Mouse (Mus musculus): ENCODE measurements around the gene Vti1a. TPM values are rescaled to one million over a fixed set of nuclear protein-coding genes. Genes with fewer than 3 reads are reported as not detected.

Vti1a gene
- polyA plus RNA-seq, 2 experiments, result 6.9 to 11.9 TPM

GRCm38 (mm10) chr19:55440306-55440705 is 124.2 kb downstream of the Vti1a start:
- Histone ChIP-seq H3K36me3 (replicated peaks; ENCODE audit: control insufficient read depth, insufficient read depth, low read depth) (no peaks in the 10 kb centered on the region), H3K4me2 (ENCODE audit: low read depth) (no peak overlapping the region), H3K9ac (replicated peaks) (no peak overlapping the region), H3K27ac (no peak overlapping the region), H3K27me3 (ENCODE audit: control insufficient read depth, insufficient read depth, low read length) (no peaks in the 10 kb centered on the region), H3K9me3 (ENCODE audit: control insufficient read depth, low read length) (no peaks in the 10 kb centered on the region), H3K4me3 (ENCODE audit: insufficient read depth in 1 of 2, low read depth in 2 of 2, low read length in 2 of 2) (no peak overlapping the region), H3K4me1 (replicated peaks; ENCODE audit: control insufficient read depth in 2 of 2, insufficient read depth in 2 of 2, low read length in 1 of 2) (no peaks in the 10 kb centered on the region)
- ATAC-seq (ENCODE audit: insufficient read depth) (no peak), DNase-seq (ENCODE audit: low read depth in 3 of 3, low spot score in 3 of 3) (no peak)
- WGBS (ENCODE audit: insufficient replicate concordance), result 68% methylated on average over 3 of the region's 3 CpGs
- TF ChIP-seq EP300 (IDR thresholded peaks at IDR 0.05; ENCODE audit: low read depth) (no peak), CTCF (IDR thresholded peaks at IDR 0.05; ENCODE audit: low read depth) (no peak)

GRCm38 (mm10) chr19:55443618-55444017 is 127.5 kb downstream of the Vti1a start:
- ATAC-seq (ENCODE audit: insufficient read depth) (no peak), DNase-seq (ENCODE audit: low read depth in 3 of 3, low spot score in 3 of 3) (no peak)
- H3K4me1 ChIP-seq (replicated peaks; ENCODE audit: control insufficient read depth in 2 of 2, insufficient read depth in 2 of 2, low read length in 1 of 2), result no peaks in the 10 kb centered on the region
- no peaks in the 10 kb centered on the region for H3K9me3 ChIP-seq (ENCODE audit: control insufficient read depth, low read length)
- H3K27ac ChIP-seq, result no peak overlapping the region
- H3K36me3 ChIP-seq (replicated peaks; ENCODE audit: control insufficient read depth, insufficient read depth, low read depth), result no peaks in the 10 kb centered on the region
- no peak overlapping the region for H3K4me3 ChIP-seq (ENCODE audit: insufficient read depth in 1 of 2, low read depth in 2 of 2, low read length in 2 of 2)
- no peak overlapping the region for H3K9ac ChIP-seq (replicated peaks)
- H3K4me2 ChIP-seq (ENCODE audit: low read depth), result no peak overlapping the region
- 79% methylated on average over 8 of the region's 8 CpGs for WGBS (ENCODE audit: insufficient replicate concordance)
- no peaks in the 10 kb centered on the region for H3K27me3 ChIP-seq (ENCODE audit: control insufficient read depth, insufficient read depth, low read length)
- no peak for TF ChIP-seq CTCF (IDR thresholded peaks at IDR 0.05; ENCODE audit: low read depth)
- no peak for TF ChIP-seq EP300 (IDR thresholded peaks at IDR 0.05; ENCODE audit: low read depth)

GRCm38 (mm10) chr19:55449084-55449483 is 133.0 kb downstream of the Vti1a start:
- H3K27ac ChIP-seq, result no peak overlapping the region
- no peak overlapping the region for H3K9ac ChIP-seq (replicated peaks)
- H3K27me3 ChIP-seq (ENCODE audit: control insufficient read depth, insufficient read depth, low read length), result no peaks in the 10 kb centered on the region
- H3K9me3 ChIP-seq (ENCODE audit: control insufficient read depth, low read length), result no peaks in the 10 kb centered on the region
- TF ChIP-seq EP300 (IDR thresholded peaks at IDR 0.05; ENCODE audit: low read depth) (no peak), CTCF (IDR thresholded peaks at IDR 0.05; ENCODE audit: low read depth) (no peak)
- H3K4me2 ChIP-seq (ENCODE audit: low read depth), result no peak overlapping the region
- H3K36me3 ChIP-seq (replicated peaks; ENCODE audit: control insufficient read depth, insufficient read depth, low read depth), result no peaks in the 10 kb centered on the region
- ATAC-seq (ENCODE audit: insufficient read depth) (no peak), DNase-seq (ENCODE audit: low read depth in 3 of 3, low spot score in 3 of 3) (no peak)
- no peaks in the 10 kb centered on the region for H3K4me1 ChIP-seq (replicated peaks; ENCODE audit: control insufficient read depth in 2 of 2, insufficient read depth in 2 of 2, low read length in 1 of 2)
- no peak overlapping the region for H3K4me3 ChIP-seq (ENCODE audit: insufficient read depth in 1 of 2, low read depth in 2 of 2, low read length in 2 of 2)
- 84% methylated on average over 13 of the region's 13 CpGs for WGBS (ENCODE audit: insufficient replicate concordance)

- Histone ChIP-seq H3K27ac (no peak overlapping the region), H3K9me3 (ENCODE audit: control insufficient read depth, low read length) (no peaks in the 10 kb centered on the region), H3K9ac (replicated peaks) (no peak overlapping the region), H3K4me1 (replicated peaks; ENCODE audit: control insufficient read depth in 2 of 2, insufficient read depth in 2 of 2, low read length in 1 of 2) (no peaks in the 10 kb centered on the region), H3K4me3 (ENCODE audit: insufficient read depth in 1 of 2, low read depth in 2 of 2, low read length in 2 of 2) (no peak overlapping the region), H3K4me2 (ENCODE audit: low read depth) (no peak overlapping the region), H3K27me3 (ENCODE audit: control insufficient read depth, insufficient read depth, low read length) (no peaks in the 10 kb centered on the region), H3K36me3 (replicated peaks; ENCODE audit: control insufficient read depth, insufficient read depth, low read depth) (no peaks in the 10 kb centered on the region)
- ATAC-seq (ENCODE audit: insufficient read depth) (no peak), DNase-seq (ENCODE audit: low read depth in 3 of 3, low spot score in 3 of 3) (no peak)
- TF ChIP-seq EP300 (IDR thresholded peaks at IDR 0.05; ENCODE audit: low read depth) (no peak), CTCF (IDR thresholded peaks at IDR 0.05; ENCODE audit: low read depth) (no peak)
- 69% methylated on average over 6 of the region's 6 CpGs for WGBS (ENCODE audit: insufficient replicate concordance)
Measured at GRCm38 (mm10) chr19:55449506-55449905, 133.4 kb downstream of the Vti1a start.

GRCm38 (mm10) chr19:55456325-55457091 is 140.4 kb downstream of the Vti1a start:
- H3K4me2 ChIP-seq (ENCODE audit: low read depth), result no peak overlapping the region
- no peaks in the 10 kb centered on the region for H3K27me3 ChIP-seq (ENCODE audit: control insufficient read depth, insufficient read depth, low read length)
- ATAC-seq (ENCODE audit: insufficient read depth) (no peak), DNase-seq (ENCODE audit: low read depth in 3 of 3, low spot score in 3 of 3) (no peak)
- no peak overlapping the region for H3K27ac ChIP-seq
- TF ChIP-seq EP300 (IDR thresholded peaks at IDR 0.05; ENCODE audit: low read depth) (no peak), CTCF (IDR thresholded peaks at IDR 0.05; ENCODE audit: low read depth) (no peak)
- H3K36me3 ChIP-seq (replicated peaks; ENCODE audit: control insufficient read depth, insufficient read depth, low read depth), result no peaks in the 10 kb centered on the region
- no peak overlapping the region for H3K4me3 ChIP-seq (ENCODE audit: insufficient read depth in 1 of 2, low read depth in 2 of 2, low read length in 2 of 2)
- WGBS (ENCODE audit: insufficient replicate concordance), result 71% methylated on average over 21 of the region's 21 CpGs
- H3K9ac ChIP-seq (replicated peaks), result no peak overlapping the region
- no peaks in the 10 kb centered on the region; a peak in 1 of 4 replicates for H3K4me1 ChIP-seq (replicated peaks; ENCODE audit: control insufficient read depth in 2 of 2, insufficient read depth in 2 of 2, low read length in 1 of 2)
- H3K9me3 ChIP-seq (ENCODE audit: control insufficient read depth, low read length), result no peaks in the 10 kb centered on the region
